Mouse (Mus musculus) forebrain, embryonic 15.5 days (tissue): Measurements from ENCODE around the gene Ccdc9b. TPM values are rescaled to one million over a fixed set of nuclear protein-coding genes. Genes with fewer than 3 reads are reported as not detected.
A peak's percentile ranks its signal among the peaks of the same experiment; 100 is the strongest.

Source experiments
- ATAC-seq: fragments of 200-750 bp; cut with Nextera tagmentation; replicated peaks from 2 replicates; pipeline ENCODE4 v1.8.0; 2017; ENCODE audit warnings: mild to moderate bottlenecking, moderate TSS enrichment, moderate library complexity
- H3K27ac ChIP-seq: fragments of 300-500 bp; sonication (generic); replicated peaks from 2 replicates; pipeline ENCODE4 v1.5.1; 2015; ENCODE audit warnings: mild to moderate bottlenecking, inconsistent platforms
- H3K27me3 ChIP-seq: fragments of 300-500 bp; sonication (generic); 2 replicates; pipeline ENCODE4 v1.6.1; 2015; ENCODE audit warnings: inconsistent platforms
- H3K36me3 ChIP-seq: fragments of 300-500 bp; sonication (generic); 2 replicates; pipeline ENCODE4 v1.6.1; 2015; ENCODE audit warnings: mild to moderate bottlenecking, inconsistent platforms
- H3K4me1 ChIP-seq: fragments of 300-500 bp; sonication (generic); 2 replicates; pipeline ENCODE4 v1.6.1; 2015; ENCODE audit warnings: inconsistent platforms
- H3K4me2 ChIP-seq: fragments of 300-500 bp; sonication (generic); replicated peaks from 2 replicates; pipeline ENCODE4 v1.6.1; 2015; ENCODE audit warnings: mild to moderate bottlenecking, inconsistent platforms
- H3K4me3 ChIP-seq: fragments of 300-500 bp; sonication (generic); 2 replicates; pipeline ENCODE4 v1.5.1; 2015; ENCODE audit warnings: mild to moderate bottlenecking, inconsistent platforms
- H3K9ac ChIP-seq: fragments of 300-500 bp; sonication (generic); replicated peaks from 2 replicates; pipeline ENCODE4 v1.6.1; 2015; ENCODE audit warnings: mild to moderate bottlenecking, inconsistent platforms
- H3K9me3 ChIP-seq: fragments of 300-500 bp; sonication (generic); 2 replicates; pipeline ENCODE4 v1.6.1; 2016; ENCODE audit warnings: inconsistent platforms
- WGBS: fragments of 180-500 bp; shearing (Covaris S2); methylation state at CpG from one replicate; pipeline ENCODE4 v1.1.7; 2015; ENCODE audit warnings: mixed read lengths; 5-methylcytosine and 5-hydroxymethylcytosine counted together
- polyA plus RNA-seq: library from polyadenylated mRNA; unstranded; fragments of >200 nt; fragmentation: Nextera tagmentation; extraction: Ambion mirVana; gene quantifications from 2 replicates; pipeline ENCODE4 v1.2.1, GENCODE M21; 2015

The Ccdc9b gene
- polyA plus RNA-seq, result 1.3 and 1.6 TPM in 2 replicates

DNA sequence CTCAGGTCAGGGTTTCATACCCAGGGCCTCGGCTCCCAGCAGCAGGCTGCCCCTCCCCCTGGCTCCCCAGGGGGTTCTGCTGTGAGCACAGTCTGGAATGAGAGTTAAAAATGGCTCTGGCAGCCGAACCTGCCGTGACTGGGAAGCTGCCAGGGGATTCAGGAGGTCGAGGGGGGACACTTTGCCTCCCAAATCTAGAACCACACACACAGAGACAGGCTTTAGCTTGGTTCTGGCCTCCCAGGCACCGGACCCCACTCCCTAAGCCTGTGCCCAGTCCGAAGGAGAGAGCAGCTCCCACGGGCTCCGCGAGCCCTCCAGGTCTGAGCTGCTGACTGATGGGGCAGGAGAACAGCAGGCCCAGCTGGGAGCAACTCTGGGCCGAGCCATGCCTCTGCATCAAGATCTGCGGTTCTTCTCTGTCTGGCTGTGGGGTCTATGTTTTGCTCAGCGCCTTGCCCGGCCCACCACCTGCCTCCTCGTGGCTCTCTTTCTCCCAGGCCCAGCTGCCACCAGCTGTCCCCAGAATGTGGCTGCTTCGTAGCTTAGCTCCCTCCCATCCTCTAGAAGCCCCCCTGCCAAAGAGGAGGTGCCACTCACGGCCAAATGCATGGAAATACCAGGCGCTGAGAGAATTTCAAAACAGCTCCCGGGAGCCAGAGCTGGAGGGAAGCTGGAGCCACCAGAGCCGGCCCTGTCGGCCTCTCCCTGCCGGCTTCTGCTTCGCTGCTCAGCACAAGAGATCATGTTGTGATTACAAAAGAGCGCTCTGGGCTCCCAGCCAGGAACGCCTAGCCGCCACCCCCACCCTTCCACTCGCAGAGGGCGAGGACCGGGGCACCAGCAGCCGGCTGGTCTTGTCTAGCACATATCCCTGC is at the start of gene Ccdc9b:
Gene Ccdc9b, minus strand, starts transcription at position 756 of the 878 bp plus-strand sequence.
- ATAC-seq, result peak; percentile 86
- Histone ChIP-seq H3K36me3 (no peaks in the 10 kb centered on the region), H3K4me2 (peak within 1 kb of the TSS; percentile 36), H3K27ac (peak within 1 kb of the TSS; percentile 96), H3K27me3 (no peaks in the 10 kb centered on the region), H3K9me3 (no peaks in the 10 kb centered on the region), H3K9ac (peak within 1 kb of the TSS; percentile 40), H3K4me3 (peak within 1 kb of the TSS; percentile 17), H3K4me1 (peaks cover 49% of the 10 kb centered on the region)
- 2% methylated on average over 29 of the region's 29 CpGs for WGBS

- no peak overlapping the region for H3K27ac ChIP-seq
- no peak overlapping the region for H3K9ac ChIP-seq
- H3K4me1 ChIP-seq, result peaks cover 20% of the 10 kb centered on the region
- no peaks in the 10 kb centered on the region for H3K27me3 ChIP-seq
- H3K36me3 ChIP-seq, result no peaks in the 10 kb centered on the region
- H3K4me3 ChIP-seq, result no peak overlapping the region
- H3K9me3 ChIP-seq, result no peaks in the 10 kb centered on the region
- no peak for ATAC-seq
- no peak overlapping the region for H3K4me2 ChIP-seq
- 43% methylated on average over 2 of the region's 2 CpGs for WGBS
Measured at GRCm38 (mm10) chr2:118810861-118811260, 48.4 kb upstream of the Ccdc9b start.

DNA sequence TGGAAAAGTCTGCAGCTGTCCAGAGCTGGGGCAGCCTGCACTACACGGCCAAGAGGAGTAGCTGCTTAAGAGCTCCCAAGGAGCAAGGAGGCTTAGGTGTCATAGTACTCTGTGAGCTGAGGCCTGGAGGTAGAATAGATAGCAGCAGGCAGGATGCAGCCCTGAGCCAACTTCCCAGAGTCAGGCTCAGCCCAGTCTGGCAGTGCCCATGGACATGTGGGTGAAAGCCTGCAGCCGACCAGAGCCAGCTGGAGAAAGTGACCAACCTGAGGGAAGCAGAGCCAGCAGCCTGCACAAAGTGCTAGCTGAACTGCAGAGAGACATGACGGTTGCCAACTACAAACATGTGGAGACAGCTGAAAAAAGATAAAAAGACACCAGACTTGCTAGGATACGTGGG is 44.4 kb upstream of the Ccdc9b start:
- no peak for ATAC-seq
- no peaks in the 10 kb centered on the region for H3K36me3 ChIP-seq
- H3K27me3 ChIP-seq, result no peaks in the 10 kb centered on the region
- no peak overlapping the region for H3K27ac ChIP-seq
- H3K4me3 ChIP-seq, result no peak overlapping the region
- H3K4me1 ChIP-seq, result no peaks in the 10 kb centered on the region
- no peak overlapping the region for H3K4me2 ChIP-seq
- no peaks in the 10 kb centered on the region for H3K9me3 ChIP-seq
- no peak overlapping the region for H3K9ac ChIP-seq
- WGBS, result 69% methylated on average over 4 of the region's 4 CpGs

DNA sequence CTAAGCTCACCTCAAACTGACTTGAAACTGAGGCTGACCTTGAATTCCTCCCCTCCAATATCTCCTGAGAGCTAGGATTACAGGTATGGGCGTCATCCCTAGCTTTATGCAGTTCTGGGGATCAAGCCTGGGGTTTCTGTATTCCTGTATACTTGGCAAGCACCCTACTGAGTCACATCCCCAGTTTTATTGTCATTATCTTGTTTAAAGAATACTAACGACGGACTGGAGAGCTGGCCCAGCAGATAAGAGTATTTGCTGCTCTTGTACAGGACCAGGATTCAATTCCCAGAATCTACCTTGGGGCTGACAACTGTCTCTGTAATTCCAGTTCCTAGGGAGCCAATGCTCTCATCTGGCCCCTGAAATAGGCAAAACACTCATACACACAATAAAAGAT is 43.3 kb upstream of the Ccdc9b start:
- Histone ChIP-seq H3K4me2 (no peak overlapping the region), H3K9ac (no peak overlapping the region), H3K4me1 (no peaks in the 10 kb centered on the region), H3K36me3 (no peaks in the 10 kb centered on the region), H3K27me3 (no peaks in the 10 kb centered on the region), H3K9me3 (no peaks in the 10 kb centered on the region), H3K27ac (no peak overlapping the region), H3K4me3 (no peak overlapping the region)
- ATAC-seq, result no peak
- WGBS, result 35% methylated on average over 3 of the region's 3 CpGs

- no peak overlapping the region for H3K27ac ChIP-seq
- H3K4me2 ChIP-seq, result no peak overlapping the region
- H3K9me3 ChIP-seq, result no peaks in the 10 kb centered on the region
- 80% methylated on average over 3 of the region's 3 CpGs for WGBS
- H3K4me1 ChIP-seq, result no peaks in the 10 kb centered on the region
- no peak overlapping the region for H3K9ac ChIP-seq
- ATAC-seq, result no peak
- no peaks in the 10 kb centered on the region for H3K36me3 ChIP-seq
- no peak overlapping the region for H3K4me3 ChIP-seq
- no peaks in the 10 kb centered on the region for H3K27me3 ChIP-seq
Measured at GRCm38 (mm10) chr2:118805137-118805536, 42.7 kb upstream of the Ccdc9b start.

GRCm38 (mm10) chr2:118804474-118804873 is 42.0 kb upstream of the Ccdc9b start:
- Histone ChIP-seq H3K27ac (no peak overlapping the region), H3K9ac (no peak overlapping the region), H3K27me3 (no peaks in the 10 kb centered on the region), H3K36me3 (no peaks in the 10 kb centered on the region), H3K9me3 (no peaks in the 10 kb centered on the region), H3K4me1 (no peaks in the 10 kb centered on the region), H3K4me3 (no peak overlapping the region), H3K4me2 (no peak overlapping the region)
- no peak for ATAC-seq
- 74% methylated on average over 2 of the region's 2 CpGs for WGBS

DNA sequence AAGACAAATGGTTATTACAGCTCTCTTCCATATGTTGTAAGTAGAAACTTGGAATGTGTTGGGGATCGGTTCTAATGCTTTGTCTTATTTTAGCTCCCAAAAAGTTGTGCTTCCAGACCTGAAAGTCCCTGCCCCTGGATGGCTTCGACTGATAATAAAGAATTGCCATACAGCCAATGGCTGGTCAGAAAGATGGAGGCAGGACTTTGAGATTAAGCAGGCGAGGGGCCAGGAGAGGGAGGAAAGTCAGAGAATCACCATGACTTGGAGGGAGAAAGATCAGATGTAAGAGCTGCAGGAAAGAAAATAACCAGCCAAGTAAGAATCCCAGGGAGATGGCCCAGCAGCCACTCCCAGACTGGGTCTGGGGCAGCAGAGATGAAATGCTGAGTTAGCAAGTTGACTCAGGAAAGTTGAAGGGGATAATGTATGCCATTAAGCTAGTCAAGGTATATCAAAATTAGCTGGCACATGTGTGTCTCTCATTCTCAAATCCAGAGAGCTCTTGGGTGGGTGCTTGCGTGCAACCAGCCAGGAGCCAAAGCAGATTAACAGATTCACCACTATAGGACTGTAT is 40.2 kb upstream of the Ccdc9b start:
- H3K4me3 ChIP-seq, result no peak overlapping the region
- no peaks in the 10 kb centered on the region for H3K9me3 ChIP-seq
- ATAC-seq, result no peak
- 73% methylated on average over 4 of the region's 4 CpGs for WGBS
- no peaks in the 10 kb centered on the region for H3K4me1 ChIP-seq
- H3K9ac ChIP-seq, result no peak overlapping the region
- H3K4me2 ChIP-seq, result no peak overlapping the region
- no peak overlapping the region for H3K27ac ChIP-seq
- H3K27me3 ChIP-seq, result no peaks in the 10 kb centered on the region
- H3K36me3 ChIP-seq, result no peaks in the 10 kb centered on the region

- no peak overlapping the region for H3K4me2 ChIP-seq
- H3K27ac ChIP-seq, result no peak overlapping the region
- H3K36me3 ChIP-seq, result peaks cover 2% of the 10 kb centered on the region; the same call in 1 of the 2 replicates
- WGBS, result 83% methylated on average over 4 of the region's 4 CpGs
- H3K27me3 ChIP-seq, result no peaks in the 10 kb centered on the region
- H3K4me1 ChIP-seq, result peaks cover 18% of the 10 kb centered on the region
- no peak overlapping the region for H3K9ac ChIP-seq
- no peak for ATAC-seq
- H3K9me3 ChIP-seq, result no peaks in the 10 kb centered on the region
- H3K4me3 ChIP-seq, result no peak overlapping the region
Measured at GRCm38 (mm10) chr2:118793636-118794035, 31.2 kb upstream of the Ccdc9b start.

- Histone ChIP-seq H3K36me3 (peaks cover 5% of the 10 kb centered on the region; the same call in 1 of the 2 replicates), H3K27ac (no peak overlapping the region), H3K4me3 (no peak overlapping the region), H3K9ac (no peak overlapping the region), H3K4me2 (no peak overlapping the region), H3K9me3 (no peaks in the 10 kb centered on the region), H3K27me3 (no peaks in the 10 kb centered on the region), H3K4me1 (peaks cover 18% of the 10 kb centered on the region)
- 75% methylated on average over 4 of the region's 4 CpGs for WGBS
- no peak for ATAC-seq
Measured at GRCm38 (mm10) chr2:118792259-118792613, 29.8 kb upstream of the Ccdc9b start.

DNA sequence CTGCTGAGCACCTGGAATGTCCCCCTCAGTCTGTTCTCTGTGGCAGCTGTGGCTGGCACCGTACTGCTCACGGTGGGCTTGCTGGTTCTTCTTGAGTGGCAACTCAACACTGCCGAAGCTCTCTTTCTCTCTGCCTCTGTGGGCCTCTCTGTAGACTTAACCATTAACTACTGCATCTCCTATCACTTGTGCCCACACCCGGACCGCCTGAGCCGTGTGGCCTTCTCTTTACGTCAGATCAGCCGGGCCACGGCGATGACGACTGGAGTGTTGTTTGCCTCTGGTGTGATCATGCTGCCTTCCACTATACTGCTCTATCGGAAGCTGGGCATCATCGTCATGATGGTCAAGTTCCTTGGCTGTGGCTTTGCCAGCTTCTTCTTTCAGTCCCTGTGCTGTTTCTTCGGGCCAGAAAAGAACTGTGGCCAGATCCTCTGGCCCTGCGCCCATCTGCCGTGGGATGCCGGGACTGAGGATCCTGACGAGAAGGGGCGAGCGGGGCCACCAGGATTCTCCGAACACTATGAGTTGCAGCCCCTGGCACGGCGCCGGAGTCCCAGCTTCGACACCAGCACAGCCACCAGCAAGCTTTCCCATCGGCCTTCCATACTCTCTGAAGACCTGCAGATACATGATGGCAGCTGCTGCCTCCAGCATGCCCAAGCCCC is 29.3 kb upstream of the Ccdc9b start:
- no peak overlapping the region for H3K9ac ChIP-seq
- ATAC-seq, result no peak
- no peak overlapping the region for H3K27ac ChIP-seq
- 92% methylated on average over 26 of the region's 26 CpGs for WGBS
- no peak overlapping the region for H3K4me3 ChIP-seq
- no peaks in the 10 kb centered on the region for H3K27me3 ChIP-seq
- no peaks in the 10 kb centered on the region for H3K9me3 ChIP-seq
- peaks cover 5% of the 10 kb centered on the region; the same call in 1 of the 2 replicates for H3K36me3 ChIP-seq
- H3K4me2 ChIP-seq, result no peak overlapping the region
- H3K4me1 ChIP-seq, result peaks cover 18% of the 10 kb centered on the region

- Histone ChIP-seq H3K27me3 (no peaks in the 10 kb centered on the region), H3K9me3 (no peaks in the 10 kb centered on the region), H3K27ac (no peak overlapping the region), H3K36me3 (peaks cover 5% of the 10 kb centered on the region; the same call in 1 of the 2 replicates), H3K9ac (no peak overlapping the region; the same call in 1 of the 2 replicates), H3K4me3 (peak overlapping the region; percentile 13; the same call in 1 of the 2 replicates), H3K4me1 (peaks cover 18% of the 10 kb centered on the region), H3K4me2 (peak overlapping the region; percentile 34)
- ATAC-seq, result peak; percentile 57; the same call in 1 of the 2 replicates
- 23% methylated on average over 44 of the region's 44 CpGs for WGBS
Measured at GRCm38 (mm10) chr2:118790551-118791525, 28.4 kb upstream of the Ccdc9b start.
